Comparison of ENCODE assay signal across 9 mouse cellular contexts in the genomic region with DNA sequence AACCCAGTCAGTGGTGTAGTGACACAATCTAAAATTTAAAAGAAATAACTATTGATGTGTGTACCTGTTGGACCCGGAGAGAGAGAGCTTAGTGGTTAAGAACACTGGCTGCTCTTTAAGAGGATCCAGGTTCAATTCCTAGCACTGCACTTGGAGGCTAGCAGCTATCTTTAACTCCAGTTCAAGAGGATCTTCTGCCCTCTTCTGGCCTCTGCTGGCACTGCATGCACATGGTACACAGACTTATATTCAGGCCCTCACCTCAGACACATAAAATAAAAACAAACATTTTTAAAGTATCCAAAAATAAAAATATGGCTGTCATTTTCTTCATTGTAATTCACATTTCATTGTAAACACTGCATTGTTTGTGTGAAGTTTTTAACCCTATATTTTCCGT. TPM values are rescaled to one million over a fixed set of nuclear protein-coding genes. Genes with fewer than 3 reads are reported as not detected.
DNase-seq lines count a peak whose midpoint lies in the region; ATAC-seq and TF ChIP-seq lines count a peak whose summit lies in the region.
"Had no signal": no experiment of that assay in that cellular context is flagged by ENCODE, and none has a peak within 500 bp of the region (broad histone marks: within the 10 kb centered on the region; RNA-seq: fewer than 3 reads in every experiment).

No protein-coding gene starts in this region.

- in situ Hi-C loops in ES-E14 (cut with MboI; ENCODE audit: low sequenced_read_pairs in 2 of 2, unreplicated experiment in 2 of 2), result loop anchor here in 1 of 2 experiments (25.0 kb wide), 1 partner anchor 394 kb away; no protein-coding TSS in a partner anchor

- no peaks in the 10 kb centered on the region for H3K27me3 ChIP-seq in kidney, postnatal 0 days (ENCODE audit: insufficient read depth, low read length)
- H3K27me3 ChIP-seq: limb, embryonic 15.5 days had no signal

- no peaks in the 10 kb centered on the region for H3K36me3 ChIP-seq in kidney, postnatal 0 days (ENCODE audit: insufficient read depth, low read length)
- H3K36me3 ChIP-seq in ES-E14 (ENCODE audit: control insufficient read depth, insufficient read depth, low read length, poor library complexity, severe bottlenecking), result no peaks in the 10 kb centered on the region; the same call in 1 of the 2 replicates
- H3K36me3 ChIP-seq: limb, embryonic 15.5 days had no signal

- 97% methylated on average over 2 of the region's 2 CpGs for WGBS in kidney, postnatal 0 days

- no peak overlapping the region for H3K4me3 ChIP-seq in kidney, postnatal 0 days (replicated peaks; ENCODE audit: low read depth, low read length)
- no peak overlapping the region for H3K4me3 ChIP-seq in ES-E14 (ENCODE audit: insufficient read depth in 1 of 2, low read depth in 1 of 2, low read length in 2 of 2, poor library complexity in 1 of 2, severe bottlenecking in 1 of 2)
- H3K4me3 ChIP-seq: limb, embryonic 15.5 days had no signal

- no peak overlapping the region for H3K27ac ChIP-seq in kidney, postnatal 0 days
- no peak overlapping the region for H3K27ac ChIP-seq in ES-E14 (ENCODE audit: insufficient read depth, low read depth, low read length, poor library complexity, severe bottlenecking)
- H3K27ac ChIP-seq: limb, embryonic 15.5 days had no signal

- no peaks in the 10 kb centered on the region for H3K4me1 ChIP-seq in kidney, postnatal 0 days (replicated peaks; ENCODE audit: insufficient read depth, low read length)
- H3K4me1 ChIP-seq in ES-E14 (ENCODE audit: control insufficient read depth in 2 of 2, insufficient read depth in 2 of 2, low read length in 2 of 2, poor library complexity in 1 of 2), result peaks cover 0 to 8% of the 10 kb centered on the region in 2 experiments; a peak in 1 of 4 replicates
- H3K4me1 ChIP-seq: limb, embryonic 15.5 days had no signal

- DNase-seq in adrenal gland, postnatal 14 days, result peak; percentile 40
- DNase-seq in adrenal gland, adult 8-10 months, result no peak
- no peak for DNase-seq in kidney, postnatal 0 days (ENCODE audit: low spot score)
- DNase-seq in kidney, adult 11 months, result no peak
- DNase-seq in ES-E14 (ENCODE audit: low read depth, low spot score), result peak; percentile 41
- DNase-seq in lung, postnatal 14 days, result peak; percentile 32
- no peak for DNase-seq in frontal cortex, postnatal 14 days (ENCODE audit: low spot score in 2 of 2)
- no peak for DNase-seq in layer of hippocampus, postnatal 14 days (ENCODE audit: low spot score in 2 of 2)

- no peak overlapping the region for H3K4me2 ChIP-seq in kidney, postnatal 0 days (ENCODE audit: low read length)
- H3K4me2 ChIP-seq: limb, embryonic 15.5 days had no signal

- no peak overlapping the region for H3K9ac ChIP-seq in kidney, postnatal 0 days (ENCODE audit: low read depth, low read length)
- H3K9ac ChIP-seq in ES-E14 (ENCODE audit: insufficient read depth, low read depth, low read length, poor library complexity, severe bottlenecking), result no peak overlapping the region
- H3K9ac ChIP-seq: limb, embryonic 15.5 days had no signal

- no peaks in the 10 kb centered on the region for H3K9me3 ChIP-seq in kidney, postnatal 0 days (replicated peaks; ENCODE audit: low read length)
- H3K9me3 ChIP-seq in ES-E14 (ENCODE audit: control insufficient read depth, insufficient read depth, low read depth, low read length), result no peaks in the 10 kb centered on the region
- H3K9me3 ChIP-seq: limb, embryonic 15.5 days had no signal

- peak; percentile 48; the same call in 1 of the 2 replicates for TF ChIP-seq CTCF in kidney, postnatal 0 days (IDR thresholded peaks at IDR 0.05; ENCODE audit: low read depth)

- ATAC-seq in kidney, postnatal 0 days (replicated peaks; ENCODE audit: low FRiP score, low read depth), result no peak

TF ChIP-seq in ES-E14, 5 proteins besides CTCF, POLR2A, EP300 and RAD21:
- TF ChIP-seq CHD2 (IDR thresholded peaks at IDR 0.05; ENCODE audit: low read depth, low read length) (no peak), ZNF384 (IDR thresholded peaks at IDR 0.05; ENCODE audit: low read depth, low read length) (no peak), ZC3H11A (IDR thresholded peaks at IDR 0.05; ENCODE audit: borderline replicate concordance, low read depth, low read length) (peak; percentile 69; the same call in 1 of the 2 replicates), MAFK (IDR thresholded peaks at IDR 0.05; ENCODE audit: insufficient read depth, low read depth, low read length) (no peak), HCFC1 (IDR thresholded peaks at IDR 0.05; ENCODE audit: borderline replicate concordance, insufficient read depth, low read length) (no peak)

RNA-seq across cellular contexts. Expression of a gene that starts 27.9 kb away (rescaled TPM):
- total RNA-seq in adrenal gland, postnatal 14 days (2021), result 8.9 and 17.0 TPM in 2 replicates
- 10 to 100 TPM; 11.3 to 15.3 (median 13.3) TPM for total RNA-seq in adrenal gland, adult 8-10 months (2022)
- 0.28 and 0.34 TPM in 2 replicates for polyA plus RNA-seq in kidney, postnatal 0 days (2015; fragmentation: Nextera tagmentation; extraction: Ambion mirVana)
- 0.05 TPM in 1 of 2 replicates, not detected in the other for total RNA-seq in ES-E14 (2012; rRNA removed)
- total RNA-seq in layer of hippocampus, postnatal 14 days (2021), result 1 to 10 TPM; 2.6 to 2.7 TPM

RNA-seq across cellular contexts. Expression of a gene that starts 28.5 kb away (rescaled TPM):
- 52.9 and 58.8 TPM in 2 replicates for total RNA-seq in adrenal gland, postnatal 14 days (2021)
- total RNA-seq in adrenal gland, adult 8-10 months (2022), result 10 to 100 TPM; 28.1 to 32.3 (median 29.7) TPM
- 30.3 and 31.6 TPM in 2 replicates for polyA plus RNA-seq in kidney, postnatal 0 days (2015; fragmentation: Nextera tagmentation; extraction: Ambion mirVana)
- 44.0 and 45.7 TPM in 2 replicates for total RNA-seq in ES-E14 (2012; rRNA removed)
- 10 to 100 TPM; 16.5 to 16.7 TPM for total RNA-seq in layer of hippocampus, postnatal 14 days (2021)

RNA-seq across cellular contexts. Expression of a gene that starts 28.9 kb away (rescaled TPM):
- total RNA-seq in adrenal gland, postnatal 14 days (2021), result 58.8 and 61.9 TPM in 2 replicates
- total RNA-seq in adrenal gland, adult 8-10 months (2022), result 10 to 100 TPM; 53.0 to 63.5 (median 57.2) TPM
- 109 and 116 TPM in 2 replicates for polyA plus RNA-seq in kidney, postnatal 0 days (2015; fragmentation: Nextera tagmentation; extraction: Ambion mirVana)
- 52.4 and 75.8 TPM in 2 replicates for total RNA-seq in ES-E14 (2012; rRNA removed)
- 10 to 100 TPM; 32.9 to 40.7 TPM for total RNA-seq in layer of hippocampus, postnatal 14 days (2021)

Comparison
In these comparisons a context has a peak if more than half of its experiments do, and no peak if none do; other contexts are left out.
1. DNase-seq: peak in adrenal gland, postnatal 14 days (single experiment), ES-E14 (single experiment) and lung, postnatal 14 days (single experiment); none in adrenal gland, adult 8-10 months (single experiment), kidney, postnatal 0 days (single experiment), kidney, adult 11 months (single experiment), frontal cortex, postnatal 14 days (0 of 2) and layer of hippocampus, postnatal 14 days (0 of 2).